Mouse (Mus musculus): ENCODE data around the gene Tmem184b.

The Tmem184b gene

GRCm38 (mm10) chr15:79399231-79400052 lies 3.9 kb downstream of the Tmem184b start:
- in situ Hi-C loops (cut with MboI) = no loop called here

GRCm38 (mm10) chr15:79396736-79397135 lies 6.6 kb downstream of the Tmem184b start:
- in situ Hi-C loops (cut with MboI) = no loop called here

DNA sequence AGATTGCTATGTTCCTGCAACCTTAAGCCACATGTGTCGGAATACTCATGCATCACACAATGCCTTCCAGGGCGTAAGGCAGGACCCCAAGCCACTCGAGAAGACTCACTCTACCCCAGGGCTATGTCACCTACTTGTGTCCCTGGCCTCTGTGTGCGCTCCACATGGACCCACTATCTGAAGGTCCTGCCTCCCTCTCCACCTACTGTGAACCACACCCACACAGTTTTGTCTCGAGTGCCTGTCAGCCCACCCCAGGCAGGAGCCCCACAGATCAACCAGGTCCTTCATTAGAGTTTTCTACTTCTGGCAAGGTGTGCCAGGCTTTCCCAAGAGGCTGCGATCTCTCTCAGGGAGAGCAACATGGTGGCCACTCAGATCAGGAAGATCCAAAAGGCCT lies 8.1 kb downstream of the Tmem184b start:
- in situ Hi-C loops (cut with MboI) = no loop called here

- in situ Hi-C loops (cut with MboI) = no loop called here
Observed at GRCm38 (mm10) chr15:79394842-79395241, 8.5 kb downstream of the Tmem184b start.

GRCm38 (mm10) chr15:79393101-79393500 lies 10.3 kb downstream of the Tmem184b start:
- in situ Hi-C loops (cut with MboI) = no loop called here

DNA sequence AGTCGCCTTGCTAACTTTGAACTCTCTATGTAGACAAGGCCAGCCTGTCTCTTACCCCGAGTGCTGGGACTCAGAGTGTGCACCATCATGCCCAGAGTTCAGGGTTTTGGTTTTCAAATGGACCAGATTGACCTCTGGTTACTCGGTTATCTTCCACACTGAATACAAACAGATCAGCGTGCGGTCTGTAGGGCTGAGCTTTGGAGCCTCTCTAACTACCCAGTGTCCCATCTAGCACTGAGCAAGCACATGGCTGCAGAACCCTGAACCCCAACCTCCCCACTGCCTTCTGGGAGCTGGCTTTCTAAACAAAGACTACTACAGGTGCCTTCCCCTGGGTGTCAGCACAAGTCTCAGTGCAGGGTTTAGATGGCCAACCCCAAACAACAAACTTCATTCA lies 10.8 kb downstream of the Tmem184b start:
- in situ Hi-C loops (cut with MboI) = no loop called here

DNA sequence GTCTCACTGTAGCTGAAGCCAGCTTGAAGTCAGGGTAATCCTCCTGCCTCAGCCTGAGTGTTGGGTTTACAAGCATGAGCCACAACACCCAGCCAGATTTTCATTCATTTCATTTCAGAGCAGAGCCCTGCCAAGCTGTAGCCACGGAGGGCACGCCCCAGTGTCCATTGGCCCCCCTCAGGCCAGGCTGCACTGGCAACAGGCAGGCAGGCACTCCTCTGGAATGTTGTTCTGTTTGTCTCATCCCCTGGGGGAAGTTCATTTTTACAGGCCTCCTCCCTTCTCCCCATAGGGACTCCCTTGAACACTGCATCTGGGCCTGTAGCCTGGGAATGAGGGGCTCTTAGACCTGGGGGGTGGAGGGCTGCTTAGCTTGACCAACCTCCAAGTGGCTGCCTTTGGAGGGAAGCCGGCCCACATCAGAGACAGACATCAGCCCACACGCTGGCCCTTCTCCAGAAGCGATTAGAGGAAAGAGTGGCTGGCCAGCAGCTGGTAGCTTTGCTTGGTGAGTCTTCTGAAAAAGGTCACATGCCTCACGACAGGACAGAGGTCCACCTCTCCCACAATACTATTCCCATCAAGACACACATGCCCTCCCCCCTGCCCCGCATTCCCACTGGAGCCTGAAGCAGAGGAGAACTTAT lies 11.8 kb downstream of the Tmem184b start:
- in situ Hi-C loops (cut with MboI) = no loop called here

- in situ Hi-C loops (cut with MboI) = no loop called here
Observed at GRCm38 (mm10) chr15:79390434-79390833, 12.9 kb downstream of the Tmem184b start.

DNA sequence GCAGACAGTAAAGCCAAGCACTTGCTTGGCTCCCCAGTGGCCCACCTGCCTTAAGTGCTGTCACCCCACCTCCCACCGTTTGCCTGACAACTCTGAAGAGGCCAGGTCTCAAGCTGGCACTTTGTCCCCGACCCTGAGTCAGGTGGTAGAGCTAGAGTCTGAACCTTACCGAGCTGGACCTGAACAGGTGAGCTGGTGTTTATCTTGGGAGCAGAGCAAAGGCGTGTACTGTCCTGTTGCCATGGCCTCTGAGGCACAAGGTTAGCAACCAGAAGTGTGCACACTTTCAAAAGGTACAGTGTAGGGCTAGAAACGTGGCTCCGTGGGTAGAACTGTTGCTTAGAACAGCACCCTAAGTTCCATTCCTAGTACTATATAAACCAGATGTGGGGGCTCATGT lies 15.2 kb downstream of the Tmem184b start:
- in situ Hi-C loops (cut with MboI) = no loop called here

DNA sequence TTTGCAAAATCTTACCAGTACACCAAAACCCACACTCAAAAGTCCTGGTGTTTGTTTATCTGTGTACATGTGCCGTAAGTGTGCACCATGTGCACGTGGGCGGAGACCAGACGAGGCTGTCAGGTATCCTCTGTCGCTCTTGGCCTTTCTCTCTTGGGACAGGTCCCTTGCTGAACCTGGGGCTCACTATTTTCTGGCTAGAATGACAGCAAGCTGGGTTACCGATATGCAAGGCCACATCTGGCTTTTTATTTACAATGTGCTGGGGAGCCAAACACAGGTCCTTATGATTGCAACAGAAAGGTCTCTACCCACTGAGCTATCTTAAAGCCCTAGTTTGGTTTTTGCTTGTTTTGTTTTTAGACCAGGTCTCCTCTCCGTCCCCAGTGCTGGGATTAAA lies 15.8 kb downstream of the Tmem184b start:
- in situ Hi-C loops (cut with MboI) = no loop called here

DNA sequence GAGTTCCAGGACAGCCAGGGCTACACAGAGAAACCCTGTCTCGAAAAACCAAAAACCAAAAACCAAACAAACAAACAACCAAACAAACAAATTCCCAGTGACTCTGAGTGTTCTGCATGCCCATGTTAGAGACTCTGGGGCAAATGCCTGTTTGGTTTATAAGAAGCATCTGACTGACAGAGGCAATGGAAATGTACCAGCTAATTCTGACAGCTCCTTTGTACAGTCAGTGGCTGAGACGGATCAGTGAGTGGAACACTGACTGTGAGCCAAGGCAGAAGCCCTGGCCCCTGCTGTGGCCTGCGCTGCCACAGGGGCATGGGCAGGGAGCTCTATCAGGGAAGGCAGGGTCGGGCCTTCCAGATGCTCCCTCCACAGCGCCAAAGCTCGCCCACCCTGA lies 16.3 kb downstream of the Tmem184b start:
- in situ Hi-C loops (cut with MboI) = no loop called here

DNA sequence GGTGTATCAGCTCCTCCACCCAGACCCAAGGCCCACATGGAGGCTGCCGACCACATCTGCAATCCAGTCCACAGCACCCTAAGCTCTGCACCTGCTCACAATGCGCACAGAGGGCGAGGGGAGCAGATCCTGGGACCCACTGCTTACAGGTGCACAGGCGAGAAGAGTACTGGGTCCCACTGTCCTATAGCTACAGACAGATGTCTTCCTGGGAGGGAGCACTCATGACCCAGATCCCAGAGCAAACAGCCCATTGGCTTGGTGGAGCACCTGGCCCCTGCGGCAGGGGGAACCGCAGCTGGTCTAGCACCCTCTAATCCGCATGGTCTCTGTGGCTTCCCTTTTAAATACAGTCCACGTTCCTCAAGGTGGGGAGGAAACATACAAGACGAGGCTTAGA lies 21.7 kb downstream of the Tmem184b start:
- in situ Hi-C loops (cut with MboI) = no loop called here

DNA sequence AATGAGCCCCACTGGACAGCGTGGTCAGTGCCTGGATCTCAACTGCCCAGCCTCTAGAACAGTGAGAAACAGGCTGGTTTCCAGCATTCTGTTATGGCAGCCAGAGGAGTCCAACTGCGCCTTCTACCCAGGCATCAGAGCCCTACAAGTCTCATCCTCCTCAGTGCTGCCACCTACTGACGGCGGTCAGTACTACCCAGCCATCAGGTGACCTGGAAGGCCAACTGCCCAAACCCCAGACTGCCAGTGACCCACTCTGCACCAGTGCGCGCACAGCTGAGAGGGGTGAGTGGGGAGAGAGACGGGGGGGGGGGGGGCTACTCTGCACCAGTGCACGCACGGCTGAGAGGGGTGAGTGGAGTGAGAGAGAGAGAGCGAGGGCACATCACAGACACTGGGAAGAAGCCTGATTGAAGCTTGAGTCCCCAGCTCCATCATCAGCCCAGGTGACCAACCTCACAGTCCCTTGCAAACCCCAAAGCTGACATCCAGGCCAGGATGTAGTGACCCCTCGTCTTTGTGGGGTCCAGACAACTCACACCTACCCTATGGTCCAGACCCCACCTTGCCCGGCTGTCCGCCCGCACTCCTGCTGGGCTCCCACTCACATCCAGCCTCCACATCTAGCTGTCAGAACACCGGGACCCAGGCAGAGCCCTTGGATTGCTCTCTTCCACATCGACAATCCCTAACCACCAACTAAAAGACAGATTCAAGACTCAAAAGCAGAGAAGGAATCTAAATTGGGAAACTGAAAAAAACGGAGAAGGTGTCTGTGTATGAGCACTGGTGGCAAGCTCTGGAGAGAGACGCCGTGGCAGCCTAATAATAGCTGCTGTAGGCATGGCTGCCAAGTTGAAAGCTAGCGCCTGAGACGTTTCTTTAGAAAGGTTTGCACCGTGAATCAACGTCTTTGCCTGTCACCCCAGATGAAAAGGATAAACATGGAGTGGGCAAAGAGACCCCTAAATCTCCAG lies 22.6 kb downstream of the Tmem184b start:
- in situ Hi-C loops (cut with MboI) = no loop called here

GRCm38 (mm10) chr15:79379658-79380057 lies 23.7 kb downstream of the Tmem184b start:
- in situ Hi-C loops (cut with MboI) = no loop called here

- in situ Hi-C loops (cut with MboI) = no loop called here
Observed at GRCm38 (mm10) chr15:79378608-79379007, 24.8 kb downstream of the Tmem184b start.

- in situ Hi-C loops (cut with MboI) = no loop called here
Observed at GRCm38 (mm10) chr15:79377681-79378080, 25.7 kb downstream of the Tmem184b start.

- in situ Hi-C loops (cut with MboI) = no loop called here
Observed at GRCm38 (mm10) chr15:79374760-79375159, 28.6 kb downstream of the Tmem184b start.

DNA sequence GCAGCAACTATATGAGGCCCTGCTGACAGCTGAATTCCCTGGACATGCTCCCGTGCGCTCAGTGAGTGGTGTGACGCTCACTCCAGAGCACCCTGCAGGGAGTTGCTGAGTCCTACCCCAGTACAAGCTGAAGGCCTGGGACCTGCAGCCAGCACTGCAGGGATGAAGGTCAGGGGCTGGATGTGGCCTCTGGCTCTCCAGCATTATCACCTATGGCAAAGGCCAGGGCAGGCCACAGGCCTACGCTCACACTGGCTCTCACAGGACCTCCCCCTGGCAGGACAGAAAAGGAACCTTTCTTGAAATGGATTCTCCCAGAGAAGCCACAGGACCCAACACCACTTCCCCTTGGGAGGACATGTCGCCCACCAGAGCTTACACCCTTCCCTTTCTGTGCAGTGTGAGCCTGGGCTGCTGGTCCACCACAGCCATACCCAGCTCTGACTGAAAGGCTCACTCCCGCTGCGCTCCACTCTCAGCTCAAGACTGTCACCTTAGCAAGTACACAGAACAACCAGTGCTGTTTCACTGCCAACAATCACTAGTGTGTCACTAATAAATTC lies 33.0 kb downstream of the Tmem184b start:
- in situ Hi-C loops (cut with MboI) = no loop called here

- in situ Hi-C loops (cut with MboI) = no loop called here
Observed at GRCm38 (mm10) chr15:79369452-79370280, 33.7 kb downstream of the Tmem184b start.

GRCm38 (mm10) chr15:79368861-79369440 lies 34.4 kb downstream of the Tmem184b start:
- in situ Hi-C loops (cut with MboI) = no loop called here
